Mouse (Mus musculus): ENCODE results near the gene Otop1.

DNA sequence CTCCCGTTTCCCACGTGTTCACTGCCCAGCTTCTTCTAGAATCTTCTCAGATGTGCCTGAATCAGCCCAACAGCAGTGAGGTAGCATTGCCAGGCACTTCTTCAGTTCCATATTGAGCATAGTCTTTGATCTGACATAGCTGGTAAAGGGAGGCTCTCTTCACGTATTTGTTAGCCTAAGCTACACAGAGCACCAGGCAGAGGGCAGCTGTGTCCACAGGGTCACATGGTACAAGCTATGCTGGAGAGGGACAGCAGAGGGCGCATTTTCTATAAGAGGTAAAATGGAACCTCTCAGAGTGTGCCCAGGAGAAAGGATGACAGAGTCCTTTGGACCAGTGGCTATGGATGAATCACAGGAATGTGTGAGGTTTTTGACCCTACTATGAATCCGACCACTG, 33.1 kb downstream of the Otop1 start:
- TF ChIP-seq POLR2A (IDR thresholded peaks at IDR 0.05; ENCODE audit: low read depth, low read length): no peak
- peak; percentile 54; the same call in 1 of the 2 replicates for TF ChIP-seq CTCF (IDR thresholded peaks at IDR 0.05; ENCODE audit: borderline replicate concordance, insufficient read depth, low read length)
